Mouse (Mus musculus): ENCODE results near the gene Ssty1. TPM values are rescaled to one million over a fixed set of nuclear protein-coding genes. Genes with fewer than 3 reads are reported as not detected.
"Not testable (repeated sequence)": the region's sequence is repeated elsewhere in the genome, so short reads cannot be mapped to it uniquely, and the experiment has no call there.

The Ssty1 gene
- not detected for total RNA-seq (2022)

GRCm38 (mm10) chrY:18088816-18089215, at the start of gene Ssty1:
Gene Ssty1, plus strand, starts transcription at chrY:18089116.
- DNase-seq (ENCODE audit: low spot score in 2 of 2): not testable (repeated sequence)

- DNase-seq (ENCODE audit: low spot score in 2 of 2): not testable (repeated sequence)
Observed at GRCm38 (mm10) chrY:18061712-18062111, 27.2 kb upstream of the Ssty1 start, which contains the start of gene Gm21764. Gene Gm21764, minus strand, starts transcription at chrY:18061812.

Other genes starting within 250 kb of the Ssty1 start
- not detected for gene Gm21904, start 242.8 kb upstream of the Ssty1 start, total RNA-seq (2022)
- not detected for gene Gm20772, start 214.4 kb upstream of the Ssty1 start, total RNA-seq (2022)
- not detected for gene Gm20831, start 214.4 kb upstream of the Ssty1 start, total RNA-seq (2022)
- not detected for gene Srsy, start 151.8 kb upstream of the Ssty1 start, total RNA-seq (2022)
- not detected for gene Gm21764, start 27.3 kb upstream of the Ssty1 start, total RNA-seq (2022)